Mouse (Mus musculus): ENCODE results near the gene Arpp21. TPM values are rescaled to one million over a fixed set of nuclear protein-coding genes. Genes with fewer than 3 reads are reported as not detected.

Gene Arpp21
- polyA plus RNA-seq, 1 experiment from 2014 or later: 6.8 TPM

DNA sequence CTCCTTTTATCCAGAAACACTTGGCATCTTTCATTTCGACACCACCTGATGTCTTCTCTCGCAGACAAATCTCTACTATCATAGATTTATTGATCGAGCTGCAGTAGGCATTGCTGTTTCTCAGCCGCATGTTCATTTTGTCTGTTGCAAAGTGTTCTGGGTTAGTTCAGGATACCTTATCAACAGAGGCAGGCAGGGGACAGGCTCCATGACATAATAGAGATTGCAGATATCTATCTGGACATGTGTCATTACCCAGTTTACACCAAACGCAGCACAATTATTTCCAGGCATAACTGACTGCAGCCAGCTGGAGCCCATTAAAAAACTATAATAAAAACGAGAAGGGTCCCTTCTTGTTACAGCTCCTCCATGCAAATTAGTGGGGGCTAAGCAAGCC, 59.4 kb downstream of the Arpp21 start:
- no peak for ATAC-seq (ENCODE audit: insufficient number of reproducible peaks, insufficient read depth, low FRiP score, low TSS enrichment, low read depth)
- no peak overlapping the region for H3K4me3 ChIP-seq
- no peak overlapping the region for H3K9ac ChIP-seq
- 58% methylated on average over 6 of the region's 6 CpGs for WGBS
- no peak overlapping the region for H3K4me2 ChIP-seq
- no peaks in the 10 kb centered on the region for H3K27me3 ChIP-seq
- H3K27ac ChIP-seq: no peak overlapping the region
- H3K9me3 ChIP-seq: no peaks in the 10 kb centered on the region
- no peaks in the 10 kb centered on the region for H3K36me3 ChIP-seq
- H3K4me1 ChIP-seq: peaks cover 22% of the 10 kb centered on the region

DNA sequence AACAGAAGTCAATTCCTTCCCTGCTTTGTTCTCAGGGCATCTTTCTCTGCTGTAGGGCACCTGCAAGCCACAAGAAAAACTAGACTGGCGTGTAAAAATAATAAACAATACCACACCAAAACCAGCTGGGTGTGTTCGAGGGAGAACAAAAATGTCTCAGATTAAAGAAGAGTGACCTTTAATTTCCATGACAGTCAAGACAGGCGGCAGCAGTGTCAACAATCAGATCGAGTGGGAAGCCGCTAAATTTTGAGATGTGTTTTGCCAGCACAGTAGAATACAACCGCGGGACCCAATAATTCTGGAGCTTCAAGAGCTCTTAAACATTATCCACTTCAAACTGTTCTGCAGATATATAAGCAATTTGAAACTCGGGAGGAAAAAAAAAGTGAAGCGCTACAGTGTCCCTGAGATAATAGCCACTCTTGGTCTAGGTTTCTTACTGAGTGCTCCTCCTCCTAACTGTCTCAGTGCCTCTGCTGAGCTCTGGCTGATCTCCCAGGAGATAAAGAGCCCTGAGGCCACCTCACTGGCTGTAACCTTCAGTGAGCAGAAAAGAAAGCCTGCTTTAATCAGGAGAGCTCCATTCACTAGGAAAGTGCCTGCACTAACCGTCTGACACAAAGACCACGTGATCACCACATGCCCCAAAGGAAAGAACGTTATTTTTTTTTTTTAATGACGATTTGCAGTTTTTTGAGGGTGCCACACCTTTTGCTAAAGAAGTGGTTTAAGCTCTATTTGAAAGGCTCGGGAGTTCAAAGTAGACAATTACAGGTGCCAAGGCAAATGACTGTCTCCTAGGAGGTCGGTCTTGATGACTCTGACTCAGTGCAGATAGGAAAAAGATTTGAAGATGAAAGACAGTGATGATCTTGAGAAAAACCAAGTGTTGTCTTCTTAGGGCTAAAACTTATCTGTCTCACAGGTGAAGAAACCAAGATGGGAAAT, 61.1 kb downstream of the Arpp21 start:
- 6% methylated on average over 15 of the region's 15 CpGs for WGBS
- no peaks in the 10 kb centered on the region for H3K27me3 ChIP-seq
- H3K4me2 ChIP-seq: peak overlapping the region; percentile 48
- H3K4me1 ChIP-seq: peaks cover 22% of the 10 kb centered on the region
- H3K9me3 ChIP-seq: no peaks in the 10 kb centered on the region
- no peak for ATAC-seq (ENCODE audit: insufficient number of reproducible peaks, insufficient read depth, low FRiP score, low TSS enrichment, low read depth)
- no peaks in the 10 kb centered on the region for H3K36me3 ChIP-seq
- no peak overlapping the region for H3K9ac ChIP-seq
- 0 out of 2 replicates have a peak overlapping the region, but pooled peaks have one; percentile 11 for H3K4me3 ChIP-seq
- H3K27ac ChIP-seq: no peak overlapping the region

DNA sequence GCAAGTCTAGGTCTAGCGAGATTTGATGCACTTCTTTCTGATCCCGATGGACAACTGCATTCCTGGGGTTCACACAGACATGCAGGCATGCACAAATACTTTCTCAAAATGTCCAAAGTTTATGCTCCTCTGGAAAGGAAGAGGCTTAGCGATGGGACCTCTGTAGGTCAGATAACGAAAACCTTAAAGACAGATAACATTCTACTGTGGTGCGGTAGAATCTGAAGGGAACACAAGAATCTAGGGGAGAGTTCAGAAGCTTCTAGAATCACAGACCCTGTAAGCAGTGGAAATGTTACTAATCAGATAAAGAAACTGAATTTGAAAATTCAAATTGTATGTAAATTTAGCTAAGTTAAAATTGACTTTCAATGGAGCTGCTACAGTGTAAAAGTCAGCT, 62.0 kb downstream of the Arpp21 start:
- H3K27me3 ChIP-seq: no peaks in the 10 kb centered on the region
- H3K9me3 ChIP-seq: no peaks in the 10 kb centered on the region
- H3K4me1 ChIP-seq: peaks cover 22% of the 10 kb centered on the region
- WGBS: 84% methylated on average over 5 of the region's 5 CpGs
- no peak overlapping the region for H3K4me3 ChIP-seq
- H3K9ac ChIP-seq: no peak overlapping the region
- H3K27ac ChIP-seq: no peak overlapping the region
- no peak for ATAC-seq (ENCODE audit: insufficient number of reproducible peaks, insufficient read depth, low FRiP score, low TSS enrichment, low read depth)
- H3K36me3 ChIP-seq: no peaks in the 10 kb centered on the region
- H3K4me2 ChIP-seq: peak overlapping the region; percentile 48; the same call in 1 of the 2 replicates

DNA sequence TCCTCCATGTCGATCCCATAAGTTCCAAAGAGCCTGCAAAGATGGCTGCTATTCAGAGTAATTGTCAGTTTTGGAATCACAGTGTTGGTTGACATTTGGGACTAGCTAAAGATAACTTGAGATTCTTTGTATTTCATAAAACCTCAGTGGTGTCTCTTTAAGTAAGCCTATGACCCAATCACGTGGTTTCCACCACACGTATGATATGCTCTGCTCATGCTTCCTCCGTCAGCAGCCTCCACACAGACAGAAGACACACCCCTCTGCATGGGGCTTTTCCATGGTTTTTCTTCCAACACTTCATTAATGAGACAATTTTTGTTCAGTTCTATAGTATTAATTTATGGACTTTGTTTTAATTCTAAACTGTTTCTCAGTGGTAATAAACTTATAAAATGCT, 71.1 kb downstream of the Arpp21 start:
- 75% methylated on average over 4 of the region's 4 CpGs for WGBS
- H3K4me3 ChIP-seq: no peak overlapping the region
- H3K4me1 ChIP-seq: no peaks in the 10 kb centered on the region
- no peak overlapping the region for H3K27ac ChIP-seq
- ATAC-seq (ENCODE audit: insufficient number of reproducible peaks, insufficient read depth, low FRiP score, low TSS enrichment, low read depth): no peak
- no peaks in the 10 kb centered on the region for H3K9me3 ChIP-seq
- H3K9ac ChIP-seq: no peak overlapping the region
- H3K36me3 ChIP-seq: no peaks in the 10 kb centered on the region
- no peaks in the 10 kb centered on the region for H3K27me3 ChIP-seq
- no peak overlapping the region for H3K4me2 ChIP-seq

DNA sequence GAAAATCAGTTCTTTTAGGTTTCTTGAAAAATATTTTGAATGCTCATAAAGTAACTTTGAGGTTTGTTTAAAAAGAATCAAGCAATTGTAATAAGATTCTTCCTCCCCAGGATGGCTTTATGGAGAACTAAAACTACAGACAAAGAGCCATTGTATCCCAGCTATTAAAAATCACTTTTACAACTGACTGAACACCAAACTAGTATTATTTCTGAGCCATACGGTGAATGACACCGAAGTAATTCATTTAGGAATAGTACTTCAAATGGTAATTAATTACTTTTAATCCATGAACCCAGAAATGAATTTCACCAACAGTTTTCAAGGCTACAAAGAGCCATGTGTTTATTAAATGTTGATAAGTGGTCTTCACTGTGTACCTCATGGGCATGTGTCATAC, 74.8 kb downstream of the Arpp21 start:
- Histone ChIP-seq H3K4me1 (no peaks in the 10 kb centered on the region), H3K36me3 (no peaks in the 10 kb centered on the region), H3K9me3 (no peaks in the 10 kb centered on the region), H3K4me3 (no peak overlapping the region), H3K27ac (no peak overlapping the region), H3K4me2 (no peak overlapping the region), H3K27me3 (no peaks in the 10 kb centered on the region), H3K9ac (no peak overlapping the region)
- WGBS: 69% methylated on average over 2 of the region's 2 CpGs
- no peak for ATAC-seq (ENCODE audit: insufficient number of reproducible peaks, insufficient read depth, low FRiP score, low TSS enrichment, low read depth)

DNA sequence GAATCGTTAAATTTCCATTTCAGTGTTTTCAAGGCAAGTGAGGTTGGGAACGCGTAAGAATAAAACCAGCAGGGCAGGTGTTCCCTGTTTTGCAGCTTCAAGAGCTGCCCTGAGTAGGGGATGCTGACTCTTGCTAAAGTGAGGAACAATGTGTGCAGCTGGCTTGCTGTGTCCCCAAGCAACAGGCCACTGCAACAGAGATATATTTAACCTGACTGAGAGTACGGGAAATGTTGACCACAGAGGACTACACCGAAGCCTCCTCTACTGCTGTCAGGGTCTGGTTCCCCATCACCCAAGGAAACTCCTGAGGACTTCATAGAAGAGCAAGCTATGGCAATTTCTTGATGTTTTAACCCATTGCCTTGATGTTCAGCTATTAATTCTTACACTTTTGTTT, 81.8 kb downstream of the Arpp21 start:
- WGBS: 78% methylated on average over 5 of the region's 5 CpGs
- H3K36me3 ChIP-seq: no peaks in the 10 kb centered on the region
- no peak for ATAC-seq (ENCODE audit: insufficient number of reproducible peaks, insufficient read depth, low FRiP score, low TSS enrichment, low read depth)
- no peak overlapping the region for H3K9ac ChIP-seq
- H3K4me3 ChIP-seq: no peak overlapping the region
- no peak overlapping the region for H3K27ac ChIP-seq
- no peaks in the 10 kb centered on the region for H3K4me1 ChIP-seq
- H3K9me3 ChIP-seq: no peaks in the 10 kb centered on the region
- H3K27me3 ChIP-seq: no peaks in the 10 kb centered on the region
- H3K4me2 ChIP-seq: no peak overlapping the region

DNA sequence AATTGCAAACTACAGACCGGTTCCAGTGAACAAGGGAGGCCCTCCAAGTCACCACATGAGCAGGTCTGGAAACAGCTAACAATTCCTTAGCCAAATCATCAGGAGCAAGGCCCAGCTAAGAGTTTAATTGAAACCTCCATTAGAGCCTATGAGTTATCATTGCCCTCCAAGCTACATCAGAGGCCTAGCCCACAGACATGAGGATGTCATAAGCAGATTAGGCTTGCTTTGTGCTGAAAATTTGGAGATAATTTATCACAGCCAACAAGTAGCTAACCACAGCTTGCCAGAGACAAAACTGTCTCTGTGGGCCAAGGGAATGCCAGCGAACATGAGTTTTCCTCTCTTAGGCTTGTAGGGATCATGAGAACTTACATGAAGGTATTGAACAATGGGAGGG, 83.0 kb downstream of the Arpp21 start:
- Histone ChIP-seq H3K4me2 (no peak overlapping the region), H3K27ac (no peak overlapping the region), H3K36me3 (no peaks in the 10 kb centered on the region), H3K4me3 (no peak overlapping the region), H3K4me1 (no peaks in the 10 kb centered on the region), H3K27me3 (no peaks in the 10 kb centered on the region), H3K9me3 (no peaks in the 10 kb centered on the region), H3K9ac (no peak overlapping the region)
- ATAC-seq (ENCODE audit: insufficient number of reproducible peaks, insufficient read depth, low FRiP score, low TSS enrichment, low read depth): no peak
- 85% methylated on average over 2 of the region's 2 CpGs for WGBS

DNA sequence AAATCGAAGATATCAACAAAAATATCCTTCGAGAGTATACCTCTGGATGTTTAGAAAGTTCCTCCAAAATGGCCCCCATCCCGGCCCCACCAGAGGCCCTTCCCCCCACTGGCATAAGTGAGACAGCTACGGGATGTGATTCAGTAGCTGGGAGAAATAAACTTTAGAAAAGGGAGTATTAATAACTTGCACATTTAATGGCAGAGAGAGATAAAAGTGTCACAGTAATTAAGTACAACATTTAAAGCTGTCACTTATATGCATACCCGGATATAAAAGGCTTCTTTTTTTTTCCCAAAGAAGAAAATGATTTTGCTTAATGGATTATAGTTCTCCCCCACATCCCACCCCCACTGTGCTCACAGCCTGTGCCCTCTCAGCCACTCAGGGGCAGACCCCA, 84.6 kb downstream of the Arpp21 start:
- H3K9ac ChIP-seq: no peak overlapping the region
- no peaks in the 10 kb centered on the region for H3K9me3 ChIP-seq
- H3K4me3 ChIP-seq: no peak overlapping the region
- no peak for ATAC-seq (ENCODE audit: insufficient number of reproducible peaks, insufficient read depth, low FRiP score, low TSS enrichment, low read depth)
- H3K27ac ChIP-seq: no peak overlapping the region
- no peaks in the 10 kb centered on the region for H3K4me1 ChIP-seq
- no peaks in the 10 kb centered on the region for H3K36me3 ChIP-seq
- 76% methylated on average over 5 of the region's 5 CpGs for WGBS
- no peak overlapping the region for H3K4me2 ChIP-seq
- no peaks in the 10 kb centered on the region for H3K27me3 ChIP-seq

DNA sequence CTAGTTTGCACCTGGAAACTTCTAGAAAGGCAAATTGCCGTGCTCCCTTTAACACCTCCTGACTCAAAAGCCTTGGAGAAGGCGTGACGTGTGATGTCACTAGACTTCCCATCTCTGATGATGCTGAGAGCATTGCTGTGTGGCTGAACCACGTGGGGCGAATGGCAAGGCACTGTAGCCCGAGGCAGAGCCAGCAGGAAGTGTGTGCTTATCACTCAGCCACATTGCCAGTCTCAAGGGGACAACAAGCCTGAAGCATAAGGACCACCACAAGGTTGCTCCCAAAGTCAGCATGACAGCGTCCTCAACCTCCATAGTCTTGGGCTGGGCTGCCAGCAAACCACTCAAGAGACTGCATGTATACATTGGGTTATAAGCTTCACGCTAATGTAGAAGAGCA, 95.1 kb downstream of the Arpp21 start:
- Histone ChIP-seq H3K9ac (no peak overlapping the region), H3K27me3 (no peaks in the 10 kb centered on the region), H3K36me3 (no peaks in the 10 kb centered on the region), H3K4me3 (no peak overlapping the region), H3K9me3 (no peaks in the 10 kb centered on the region), H3K4me2 (no peak overlapping the region), H3K27ac (no peak overlapping the region), H3K4me1 (no peaks in the 10 kb centered on the region)
- ATAC-seq (ENCODE audit: insufficient number of reproducible peaks, insufficient read depth, low FRiP score, low TSS enrichment, low read depth): no peak
- WGBS: 78% methylated on average over 8 of the region's 8 CpGs

DNA sequence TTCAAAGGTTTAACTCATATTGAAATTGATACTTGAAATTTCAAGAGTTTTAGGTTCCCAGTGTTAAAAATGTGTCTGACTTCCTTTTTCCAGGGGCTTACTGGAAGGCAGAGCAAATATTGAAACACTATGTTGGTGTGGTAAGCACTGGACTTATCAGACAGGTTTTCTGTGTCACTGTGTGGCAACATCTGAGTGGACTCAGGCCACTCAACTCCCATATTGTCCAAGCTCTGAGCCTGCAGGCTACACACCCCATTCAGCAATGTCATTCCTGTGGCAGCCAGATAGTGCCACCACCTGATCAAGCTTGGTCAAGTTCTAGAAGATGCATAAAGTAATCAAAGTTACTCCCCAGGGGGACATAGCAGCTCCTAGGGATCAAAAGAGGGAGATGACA, 97.9 kb downstream of the Arpp21 start:
- Histone ChIP-seq H3K27ac (no peak overlapping the region), H3K9ac (no peak overlapping the region), H3K4me1 (no peaks in the 10 kb centered on the region), H3K9me3 (no peaks in the 10 kb centered on the region), H3K27me3 (no peaks in the 10 kb centered on the region), H3K36me3 (no peaks in the 10 kb centered on the region), H3K4me3 (no peak overlapping the region), H3K4me2 (no peak overlapping the region)
- ATAC-seq (ENCODE audit: insufficient number of reproducible peaks, insufficient read depth, low FRiP score, low TSS enrichment, low read depth): no peak

DNA sequence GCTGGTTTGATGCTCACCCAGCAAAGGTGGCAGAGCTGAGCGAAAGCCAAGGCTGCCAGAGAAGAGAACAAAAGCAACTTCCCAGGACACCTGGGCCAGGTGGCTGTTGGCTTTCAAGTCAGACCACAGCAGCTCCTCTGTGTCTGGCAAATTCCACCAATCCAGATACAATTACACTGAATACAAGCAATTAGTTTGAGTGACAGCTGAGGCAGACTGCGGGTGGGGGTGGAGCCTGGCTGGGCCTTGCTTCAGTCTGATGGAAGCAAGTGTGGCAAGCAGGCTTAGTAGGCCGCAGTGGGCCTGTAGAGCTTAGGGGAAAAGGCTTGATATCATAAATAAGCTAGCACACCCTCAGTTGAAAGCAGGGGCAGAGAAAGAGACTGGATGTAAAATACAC, 104.9 kb downstream of the Arpp21 start:
- Histone ChIP-seq H3K27me3 (no peaks in the 10 kb centered on the region), H3K9me3 (no peaks in the 10 kb centered on the region), H3K36me3 (no peaks in the 10 kb centered on the region), H3K4me1 (peaks cover 3% of the 10 kb centered on the region; the same call in 1 of the 2 replicates), H3K4me3 (no peak overlapping the region), H3K9ac (no peak overlapping the region), H3K4me2 (no peak overlapping the region), H3K27ac (0 out of 2 replicates have a peak overlapping the region, but pooled peaks have one; percentile 29)
- peak; percentile 64; the same call in 1 of the 2 replicates for ATAC-seq (ENCODE audit: insufficient number of reproducible peaks, insufficient read depth, low FRiP score, low TSS enrichment, low read depth)
- 35% methylated on average over 3 of the region's 3 CpGs for WGBS

DNA sequence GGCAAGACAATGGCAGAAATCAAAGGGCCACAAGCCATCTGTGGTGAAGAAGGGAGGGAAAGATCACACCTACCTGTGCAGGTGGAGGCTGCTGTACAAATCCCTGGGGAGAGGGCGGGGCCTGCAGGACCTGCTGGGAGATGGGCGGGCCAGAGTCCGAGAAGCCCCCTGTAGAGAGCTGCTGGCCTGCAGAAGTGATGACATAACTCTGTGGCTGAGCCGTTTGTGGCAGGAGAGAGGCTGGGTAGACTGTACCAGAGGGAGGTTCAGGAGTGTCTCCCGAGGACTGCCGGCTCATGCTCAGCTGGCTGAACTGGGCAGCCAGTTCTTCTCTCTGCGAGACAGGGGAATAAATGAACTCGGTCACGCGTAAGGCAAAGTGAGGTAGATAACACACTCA, 111.1 kb downstream of the Arpp21 start:
- no peaks in the 10 kb centered on the region for H3K9me3 ChIP-seq
- peaks cover 8% of the 10 kb centered on the region for H3K27me3 ChIP-seq
- H3K4me3 ChIP-seq: no peak overlapping the region
- no peaks in the 10 kb centered on the region for H3K4me1 ChIP-seq
- no peaks in the 10 kb centered on the region for H3K36me3 ChIP-seq
- no peak overlapping the region for H3K27ac ChIP-seq
- no peak overlapping the region for H3K9ac ChIP-seq
- ATAC-seq (ENCODE audit: insufficient number of reproducible peaks, insufficient read depth, low FRiP score, low TSS enrichment, low read depth): no peak
- WGBS: 37% methylated on average over 10 of the region's 10 CpGs
- no peak overlapping the region for H3K4me2 ChIP-seq
